In genomic region chr8:120563851-120564837, GRCm38 (mm10) we compare ENCODE assay signal across 8 mouse cellular contexts. TPM values are rescaled to one million over a fixed set of nuclear protein-coding genes. Genes with fewer than 3 reads are reported as not detected.
DNase-seq lines count a peak whose midpoint lies in the region; ATAC-seq and TF ChIP-seq lines count a peak whose summit lies in the region.

No protein-coding gene starts in this region.

- 8% methylated on average over 20 of the region's 20 CpGs for WGBS in hindbrain, postnatal 0 days
- 31% methylated on average over 20 of the region's 20 CpGs for WGBS in limb, embryonic 10.5 days
- WGBS in midbrain, embryonic 10.5 days, result 24% methylated on average over 20 of the region's 20 CpGs

- ATAC-seq in hindbrain, postnatal 0 days, result peak; percentile 82

- DNase-seq in spleen, adult 18-20 months, result peak; percentile 56 to 63
- DNase-seq in spleen, adult 12 weeks (ENCODE audit: low spot score), result no peak
- DNase-seq in cerebellum, postnatal 10 days, result peak; percentile 83
- peak; percentile 87 for DNase-seq in gastrocnemius, postnatal 14 days
- DNase-seq in hindbrain, postnatal 0 days (ENCODE audit: low spot score), result peak; percentile 89
- peak; percentile 63 for DNase-seq in limb, embryonic 10.5 days (ENCODE audit: low spot score)
- peak; percentile 75 for DNase-seq in midbrain, embryonic 10.5 days (ENCODE audit: low spot score)
- peak; percentile 48 to 73 for DNase-seq in right cerebral cortex, postnatal 36 days (ENCODE audit: low spot score in 2 of 2)

- no peaks in the 10 kb centered on the region for H3K27me3 ChIP-seq in hindbrain, postnatal 0 days (ENCODE audit: insufficient read depth, low read length)
- H3K27me3 ChIP-seq in limb, embryonic 10.5 days (ENCODE audit: low read depth, poor library complexity, severe bottlenecking), result no peaks in the 10 kb centered on the region; the same call in 1 of the 2 replicates
- H3K27me3 ChIP-seq in midbrain, embryonic 10.5 days (ENCODE audit: low read depth, poor library complexity, severe bottlenecking), result no peaks in the 10 kb centered on the region

- intact Hi-C loops in gastrocnemius, postnatal 14 days (cut with DNase I; ENCODE audit: low total_unique reads), result no loop called here

- H3K4me1 ChIP-seq in hindbrain, postnatal 0 days (ENCODE audit: insufficient read depth, low read length), result peaks cover 50% of the 10 kb centered on the region
- peaks cover 89% of the 10 kb centered on the region for H3K4me1 ChIP-seq in limb, embryonic 10.5 days
- peaks cover 89% of the 10 kb centered on the region for H3K4me1 ChIP-seq in midbrain, embryonic 10.5 days

- H3K27ac ChIP-seq in hindbrain, postnatal 0 days, result peak overlapping the region; percentile 64
- peak overlapping the region; percentile 81 for H3K27ac ChIP-seq in limb, embryonic 10.5 days
- H3K27ac ChIP-seq in midbrain, embryonic 10.5 days (replicated peaks), result peak overlapping the region; percentile 77

- peak overlapping the region; percentile 13; the same call in 1 of the 2 replicates for H3K9ac ChIP-seq in hindbrain, postnatal 0 days (replicated peaks; ENCODE audit: low read length)

- peak; percentile 47 for TF ChIP-seq CTCF in hindbrain, postnatal 0 days (IDR thresholded peaks at IDR 0.05; ENCODE audit: low read depth)

- no peaks in the 10 kb centered on the region for H3K9me3 ChIP-seq in hindbrain, postnatal 0 days (ENCODE audit: low read length)
- no peaks in the 10 kb centered on the region for H3K9me3 ChIP-seq in limb, embryonic 10.5 days (replicated peaks)
- no peaks in the 10 kb centered on the region for H3K9me3 ChIP-seq in midbrain, embryonic 10.5 days (replicated peaks)

- 0 out of 2 replicates have a peak overlapping the region, but pooled peaks have one; percentile 17 for H3K4me2 ChIP-seq in hindbrain, postnatal 0 days (ENCODE audit: low read depth, low read length)

- H3K4me3 ChIP-seq in hindbrain, postnatal 0 days (ENCODE audit: low read length), result no peak overlapping the region
- peak overlapping the region; percentile 9; the same call in 1 of the 2 replicates for H3K4me3 ChIP-seq in limb, embryonic 10.5 days
- peak overlapping the region; percentile 29; the same call in 1 of the 2 replicates for H3K4me3 ChIP-seq in midbrain, embryonic 10.5 days

- peaks cover 22% of the 10 kb centered on the region; the same call in 1 of the 2 replicates for H3K36me3 ChIP-seq in hindbrain, postnatal 0 days (ENCODE audit: insufficient read depth, low read length)
- peaks cover 30% of the 10 kb centered on the region for H3K36me3 ChIP-seq in limb, embryonic 10.5 days
- peaks cover 55% of the 10 kb centered on the region for H3K36me3 ChIP-seq in midbrain, embryonic 10.5 days

RNA-seq across cellular contexts. Expression of gene Gins2, which starts 25.0 kb away (rescaled TPM):
- total RNA-seq in gastrocnemius, postnatal 14 days (2021), result 1 to 10 TPM; 2.9 to 3.6 TPM
- total RNA-seq in hindbrain, postnatal 0 days (2014; rRNA removed), result 2.8 and 12.3 TPM in 2 replicates
- polyA plus RNA-seq in hindbrain, postnatal 0 days (2015; fragmentation: Nextera tagmentation; extraction: Ambion mirVana), result 17.2 and 20.6 TPM in 2 replicates
- polyA plus RNA-seq in limb, embryonic 10.5 days (2016; fragmentation: Nextera tagmentation; extraction: Ambion mirVana), result 153 and 167 TPM in 2 replicates
- 162 and 192 TPM in 2 replicates for polyA plus RNA-seq in midbrain, embryonic 10.5 days (2016; fragmentation: Nextera tagmentation; extraction: Ambion mirVana)
